8 mouse cellular contexts compared by ENCODE assay signal in genomic region chr8:110901839-110902578, GRCm38 (mm10). TPM values are rescaled to one million over a fixed set of nuclear protein-coding genes. Genes with fewer than 3 reads are reported as not detected.
DNase-seq lines count a peak whose midpoint lies in the region; ATAC-seq and TF ChIP-seq lines count a peak whose summit lies in the region.

Fuk (minus strand) TSS chr8:110902488.

- H3K27ac ChIP-seq in heart, embryonic 12.5 days (ENCODE audit: poor library complexity, severe bottlenecking), result no peak within 1 kb of the TSS
- H3K27ac ChIP-seq in kidney, postnatal 0 days, result no peak within 1 kb of the TSS
- H3K27ac ChIP-seq in liver, embryonic 11.5 days (ENCODE audit: low read depth, low read length), result no peak within 1 kb of the TSS

- peak within 1 kb of the TSS; percentile 70 for H3K4me2 ChIP-seq in heart, embryonic 12.5 days
- peak within 1 kb of the TSS; percentile 63 for H3K4me2 ChIP-seq in kidney, postnatal 0 days (ENCODE audit: low read length)
- peak within 1 kb of the TSS; percentile 74 for H3K4me2 ChIP-seq in liver, embryonic 11.5 days

- TF ChIP-seq CTCF in kidney, postnatal 0 days (IDR thresholded peaks at IDR 0.05; ENCODE audit: low read depth), result no peak

- ATAC-seq in heart, embryonic 12.5 days (ENCODE audit: insufficient number of reproducible peaks, low FRiP score), result peak; percentile 91
- ATAC-seq in kidney, postnatal 0 days (replicated peaks; ENCODE audit: low FRiP score, low read depth), result peak; percentile 92
- peak; percentile 95 for ATAC-seq in liver, embryonic 11.5 days (replicated peaks; ENCODE audit: low FRiP score)

- H3K27me3 ChIP-seq in erythroblast, embryonic 14.5 days (ENCODE audit: control insufficient read depth), result no peaks in the 10 kb centered on the region
- H3K27me3 ChIP-seq in heart, embryonic 12.5 days (replicated peaks), result no peaks in the 10 kb centered on the region
- no peaks in the 10 kb centered on the region for H3K27me3 ChIP-seq in kidney, postnatal 0 days (ENCODE audit: insufficient read depth, low read length)
- no peaks in the 10 kb centered on the region for H3K27me3 ChIP-seq in liver, embryonic 11.5 days (replicated peaks; ENCODE audit: control insufficient read depth, insufficient read depth, low read length)
- H3K27me3 ChIP-seq in splenic B cell, adult 2 months (ENCODE audit: control insufficient read depth, insufficient read depth, low read length, poor library complexity, severe bottlenecking), result no peaks in the 10 kb centered on the region

- peak; percentile 84 for DNase-seq in CD4-positive, CD25-positive, alpha-beta regulatory T cell, adult 2 months (ENCODE audit: low read depth, low spot score)
- peak; percentile 39 for DNase-seq in brain, embryonic 18.5 days (ENCODE audit: low read depth, low spot score)
- DNase-seq in kidney, postnatal 0 days (ENCODE audit: low spot score), result peak; percentile 86
- peak; percentile 78 for DNase-seq in liver, embryonic 11.5 days (ENCODE audit: low spot score)
- peak; percentile 79 for DNase-seq in naive thymus-derived CD4-positive, alpha-beta T cell, adult 2 months (ENCODE audit: low read depth)
- DNase-seq in splenic B cell, adult 2 months (ENCODE audit: low read depth, low spot score), result peak; percentile 74

- peaks cover 19% of the 10 kb centered on the region for H3K4me1 ChIP-seq in erythroblast, embryonic 14.5 days (ENCODE audit: control insufficient read depth)
- peaks cover 6% of the 10 kb centered on the region; the same call in 1 of the 2 replicates for H3K4me1 ChIP-seq in heart, embryonic 12.5 days (replicated peaks)
- H3K4me1 ChIP-seq in kidney, postnatal 0 days (replicated peaks; ENCODE audit: insufficient read depth, low read length), result no peaks in the 10 kb centered on the region; the same call in 1 of the 2 replicates
- no peaks in the 10 kb centered on the region; the same call in 1 of the 2 replicates for H3K4me1 ChIP-seq in liver, embryonic 11.5 days (replicated peaks; ENCODE audit: control insufficient read depth, insufficient read depth, low read length)

- peaks cover 13% of the 10 kb centered on the region for H3K36me3 ChIP-seq in erythroblast, embryonic 14.5 days (ENCODE audit: control insufficient read depth)
- peaks cover 25% of the 10 kb centered on the region for H3K36me3 ChIP-seq in heart, embryonic 12.5 days
- 0 out of 2 replicates have a peak, but pooled peaks cover 3% of the 10 kb centered on the region for H3K36me3 ChIP-seq in kidney, postnatal 0 days (ENCODE audit: insufficient read depth, low read length)
- peaks cover 2% of the 10 kb centered on the region; the same call in 1 of the 2 replicates for H3K36me3 ChIP-seq in liver, embryonic 11.5 days (ENCODE audit: control insufficient read depth, insufficient read depth, low read length)
- no peaks in the 10 kb centered on the region for H3K36me3 ChIP-seq in splenic B cell, adult 2 months (ENCODE audit: control insufficient read depth, insufficient read depth, low read length, poor library complexity, severe bottlenecking)

- H3K9me3 ChIP-seq in erythroblast, embryonic 14.5 days (ENCODE audit: control insufficient read depth, low read length), result no peaks in the 10 kb centered on the region
- H3K9me3 ChIP-seq in heart, embryonic 12.5 days (replicated peaks), result no peaks in the 10 kb centered on the region
- H3K9me3 ChIP-seq in kidney, postnatal 0 days (replicated peaks; ENCODE audit: low read length), result no peaks in the 10 kb centered on the region
- H3K9me3 ChIP-seq in liver, embryonic 11.5 days (ENCODE audit: control insufficient read depth, low read length), result no peaks in the 10 kb centered on the region

- H3K9ac ChIP-seq in heart, embryonic 12.5 days, result peak within 1 kb of the TSS; percentile 81
- H3K9ac ChIP-seq in kidney, postnatal 0 days (ENCODE audit: low read depth, low read length), result peak within 1 kb of the TSS; percentile 74
- H3K9ac ChIP-seq in liver, embryonic 11.5 days (ENCODE audit: low read depth, low read length), result peak within 1 kb of the TSS; percentile 83

- 3% methylated on average over 30 of the region's 30 CpGs for WGBS in heart, embryonic 12.5 days
- WGBS in kidney, postnatal 0 days, result 3% methylated on average over 30 of the region's 30 CpGs
- 3% methylated on average over 30 of the region's 30 CpGs for WGBS in liver, embryonic 11.5 days

- H3K4me3 ChIP-seq in erythroblast, embryonic 14.5 days (replicated peaks), result peak within 1 kb of the TSS; percentile 75
- peak within 1 kb of the TSS; percentile 93 for H3K4me3 ChIP-seq in heart, embryonic 12.5 days
- peak within 1 kb of the TSS; percentile 71 for H3K4me3 ChIP-seq in kidney, postnatal 0 days (replicated peaks; ENCODE audit: low read depth, low read length)
- H3K4me3 ChIP-seq in liver, embryonic 11.5 days (ENCODE audit: low read depth, low read length), result peak within 1 kb of the TSS; percentile 79

RNA-seq across cellular contexts. Expression of gene Fuk, which starts in this region (rescaled TPM):
- 0.31 and 0.47 TPM in 2 replicates for polyA plus RNA-seq in erythroblast, embryonic 14.5 days (2012)
- 10.0 and 10.2 TPM in 2 replicates for polyA plus RNA-seq in heart, embryonic 12.5 days (2016; fragmentation: Nextera tagmentation; extraction: Ambion mirVana)
- polyA plus RNA-seq in kidney, postnatal 0 days (2015; fragmentation: Nextera tagmentation; extraction: Ambion mirVana), result 10.1 and 10.7 TPM in 2 replicates
- 6.8 and 9.0 TPM in 2 replicates for polyA plus RNA-seq in liver, embryonic 11.5 days (2014; fragmentation: Nextera tagmentation; extraction: Ambion mirVana)
